18 mouse cellular contexts compared by ENCODE assay signal in genomic region chr3:105632296-105632695, GRCm38 (mm10). TPM values are rescaled to one million over a fixed set of nuclear protein-coding genes. Genes with fewer than 3 reads are reported as not detected.
DNase-seq lines count a peak whose midpoint lies in the region; ATAC-seq and TF ChIP-seq lines count a peak whose summit lies in the region.
"Had no signal": no experiment of that assay in that cellular context is flagged by ENCODE, and none has a peak within 500 bp of the region (broad histone marks: within the 10 kb centered on the region; RNA-seq: fewer than 3 reads in every experiment).

No protein-coding gene starts in this region.

- TF ChIP-seq CTCF in heart, adult 2 months (IDR thresholded peaks at IDR 0.05) = no peak

- no peak for TF ChIP-seq EP300 in heart, adult 2 months (IDR thresholded peaks at IDR 0.05; ENCODE audit: insufficient read depth, low read depth, low read length)

- no peaks in the 10 kb centered on the region for H3K9me3 ChIP-seq in midbrain, embryonic 12.5 days
- no peaks in the 10 kb centered on the region for H3K9me3 ChIP-seq in midbrain, embryonic 10.5 days (replicated peaks)
- H3K9me3 ChIP-seq: embryonic facial prominence, embryonic 15.5 days; hindbrain, embryonic 13.5 days; limb, embryonic 13.5 days had no signal

- H3K9ac ChIP-seq in heart, adult 2 months (ENCODE audit: low read depth, low read length) = no peak overlapping the region
- H3K9ac ChIP-seq in midbrain, embryonic 12.5 days (replicated peaks) = no peak overlapping the region
- H3K9ac ChIP-seq: embryonic facial prominence, embryonic 15.5 days; hindbrain, embryonic 13.5 days; limb, embryonic 13.5 days; liver, postnatal 0 days had no signal

- intact Hi-C loops in heart, adult 2 months (cut with DNase I) = no loop called here
- intact Hi-C loops in heart, postnatal 10 days (cut with DNase I) = no loop called here
- intact Hi-C loops in left cerebral cortex, postnatal 25 days (cut with DNase I) = no loop called here

- ATAC-seq in midbrain, embryonic 12.5 days (ENCODE audit: low FRiP score, low read depth) = 0 out of 2 replicates have a peak, but pooled peaks have one; percentile 27
- ATAC-seq: activated CD4-positive, CD25-positive, alpha-beta regulatory T cell, adult 4 months; liver, postnatal 0 days; Patski had no signal

- H3K27me3 ChIP-seq in heart, adult 2 months (ENCODE audit: control insufficient read depth, insufficient read depth, low read length) = no peaks in the 10 kb centered on the region
- H3K27me3 ChIP-seq in midbrain, embryonic 12.5 days = no peaks in the 10 kb centered on the region
- H3K27me3 ChIP-seq in midbrain, embryonic 10.5 days (ENCODE audit: low read depth, poor library complexity, severe bottlenecking) = no peaks in the 10 kb centered on the region
- H3K27me3 ChIP-seq: embryonic facial prominence, embryonic 15.5 days; hindbrain, embryonic 13.5 days; limb, embryonic 13.5 days had no signal

- DNase-seq in heart, adult 2 months = no peak
- no peak for DNase-seq in heart, postnatal 10 days
- no peak for DNase-seq in midbrain, embryonic 10.5 days (ENCODE audit: low spot score)
- peak; percentile 70 for DNase-seq in kidney, postnatal 10 days
- peak; percentile 22 for DNase-seq in retina, embryonic 14.5 days (ENCODE audit: low spot score)
- no peak for DNase-seq in left cerebral cortex, postnatal 25 days (ENCODE audit: low spot score in 2 of 2)
- DNase-seq in neural tube, embryonic 10.5 days (ENCODE audit: extremely low spot score, low spot score) = no peak
- DNase-seq: adrenal gland, postnatal 14 days; gastrocnemius, postnatal 10 days; liver, postnatal 0 days; thymus, postnatal 25 days had no signal

- 37% methylated on average over 2 of the region's 2 CpGs for WGBS in heart, adult 2 months
- 75% methylated on average over 2 of the region's 2 CpGs for WGBS in midbrain, embryonic 12.5 days
- 77% methylated on average over 2 of the region's 2 CpGs for WGBS in midbrain, embryonic 10.5 days

- H3K27ac ChIP-seq in heart, adult 2 months = peak overlapping the region; percentile 69; the same call in 1 of the 2 replicates
- H3K27ac ChIP-seq in midbrain, embryonic 12.5 days (replicated peaks) = 0 out of 2 replicates have a peak overlapping the region, but pooled peaks have one; percentile 4
- no peak overlapping the region for H3K27ac ChIP-seq in midbrain, embryonic 10.5 days (replicated peaks)
- H3K27ac ChIP-seq: embryonic facial prominence, embryonic 15.5 days; hindbrain, embryonic 13.5 days; limb, embryonic 13.5 days; macrophage had no signal

- H3K4me2 ChIP-seq in midbrain, embryonic 12.5 days (replicated peaks) = no peak overlapping the region
- H3K4me2 ChIP-seq: embryonic facial prominence, embryonic 15.5 days; hindbrain, embryonic 13.5 days; limb, embryonic 13.5 days had no signal

- H3K4me3 ChIP-seq in heart, adult 2 months = no peak overlapping the region
- no peak overlapping the region for H3K4me3 ChIP-seq in midbrain, embryonic 12.5 days
- H3K4me3 ChIP-seq in midbrain, embryonic 10.5 days = no peak overlapping the region
- H3K4me3 ChIP-seq: embryonic facial prominence, embryonic 15.5 days; hindbrain, embryonic 13.5 days; limb, embryonic 13.5 days had no signal

- no peaks in the 10 kb centered on the region for H3K79me2 ChIP-seq in heart, adult 2 months (replicated peaks; ENCODE audit: control insufficient read depth, insufficient read depth, low read length)

- H3K36me3 ChIP-seq in heart, adult 2 months (ENCODE audit: control insufficient read depth, insufficient read depth, low read length) = no peaks in the 10 kb centered on the region
- H3K36me3 ChIP-seq in midbrain, embryonic 12.5 days = no peaks in the 10 kb centered on the region
- no peaks in the 10 kb centered on the region for H3K36me3 ChIP-seq in midbrain, embryonic 10.5 days
- H3K36me3 ChIP-seq: embryonic facial prominence, embryonic 15.5 days; hindbrain, embryonic 13.5 days; limb, embryonic 13.5 days had no signal

- H3K4me1 ChIP-seq in heart, adult 2 months (ENCODE audit: control insufficient read depth, insufficient read depth, low read length) = no peaks in the 10 kb centered on the region; the same call in 1 of the 2 replicates
- peaks cover 5% of the 10 kb centered on the region; the same call in 1 of the 2 replicates for H3K4me1 ChIP-seq in midbrain, embryonic 12.5 days
- no peaks in the 10 kb centered on the region for H3K4me1 ChIP-seq in midbrain, embryonic 10.5 days
- H3K4me1 ChIP-seq: embryonic facial prominence, embryonic 15.5 days had no signal

- TF ChIP-seq POLR2A in heart, adult 2 months (IDR thresholded peaks at IDR 0.05; ENCODE audit: insufficient read depth, low read depth, low read length) = no peak

RNA-seq across cellular contexts. Expression of gene Ddx20, which starts 55.1 kb away (rescaled TPM):
- total RNA-seq in heart, adult 2 months (2021) = 10 to 100 TPM in 1 of 2 experiments, 1 to 10 TPM in 1; 9.2 to 12.3 TPM
- polyA plus RNA-seq in heart, adult 2 months (2012; rRNA removed) = 4.1 and 6.5 TPM in 2 replicates
- 10 to 100 TPM; 13.0 to 13.3 TPM for total RNA-seq in heart, postnatal 10 days (2021)
- 39.7 and 42.4 TPM in 2 replicates for polyA plus RNA-seq in midbrain, embryonic 12.5 days (2016; fragmentation: Nextera tagmentation; extraction: Ambion mirVana)
- 51.3 and 53.5 TPM in 2 replicates for polyA plus RNA-seq in midbrain, embryonic 10.5 days (2016; fragmentation: Nextera tagmentation; extraction: Ambion mirVana)
- 10 to 100 TPM; 10.8 to 11.8 TPM for total RNA-seq in left cerebral cortex, postnatal 25 days (2021)

Comparison
In these comparisons a context has a peak if more than half of its experiments do, and no peak if none do; other contexts are left out.
1. DNase-seq: peak in kidney, postnatal 10 days (single experiment) and retina, embryonic 14.5 days (single experiment); none in heart, adult 2 months (0 of 2), heart, postnatal 10 days (0 of 2), midbrain, embryonic 10.5 days (single experiment), left cerebral cortex, postnatal 25 days (0 of 2) and neural tube, embryonic 10.5 days (single experiment).